Mouse (Mus musculus): ENCODE measurements around the gene Olfr860. TPM values are rescaled to one million over a fixed set of nuclear protein-coding genes. Genes with fewer than 3 reads are reported as not detected.

The Olfr860 gene
- total RNA-seq (2023), result not detected

GRCm38 (mm10) chr9:19849647-19850046 lies at the start of gene Olfr860:
Gene Olfr860 (minus strand): TSS chr9:19849747.

GRCm38 (mm10) chr9:19887904-19888303 lies 38.4 kb upstream of the Olfr860 start, which contains the start of gene Olfr862:
Gene Olfr862 (minus strand): TSS chr9:19888004.

GRCm38 (mm10) chr9:19804606-19805005 lies 44.9 kb downstream of the Olfr860 start, which contains the start of gene Olfr859:
Gene Olfr859 (plus strand): TSS chr9:19804906.

Other genes with a start within 250 kb of the Olfr860 start
- gene Zfp317, start 227.6 kb downstream of the Olfr860 start, total RNA-seq (2023), result 1 to 10 TPM; 6.8 to 7.1 TPM
- gene Olfr857, start 140.3 kb downstream of the Olfr860 start, total RNA-seq (2023), result not detected
- not detected for gene Olfr58, start 69.5 kb downstream of the Olfr860 start, total RNA-seq (2023)
- gene Olfr859, start 44.8 kb downstream of the Olfr860 start, total RNA-seq (2023), result not detected
- gene Olfr862, start 38.3 kb upstream of the Olfr860 start, total RNA-seq (2023), result not detected
- gene Olfr77, start 67.1 kb upstream of the Olfr860 start, total RNA-seq (2023), result not detected
- gene Olfr866, start 178.3 kb upstream of the Olfr860 start, total RNA-seq (2023), result not detected
- gene Olfr867, start 207.8 kb upstream of the Olfr860 start, total RNA-seq (2023), result not detected
- gene Olfr868, start 248.9 kb upstream of the Olfr860 start, total RNA-seq (2023), result not detected

Measured in neutrophil, adult 59 days (primary cell).